8 mouse cellular contexts compared by ENCODE assay signal in genomic region chr5:140292152-140292551, GRCm38 (mm10). TPM values are rescaled to one million over a fixed set of nuclear protein-coding genes. Genes with fewer than 3 reads are reported as not detected.
DNase-seq lines count a peak whose midpoint lies in the region; ATAC-seq and TF ChIP-seq lines count a peak whose summit lies in the region.

No protein-coding gene starts in this region.

- H3K27me3 ChIP-seq in intestine, postnatal 0 days (replicated peaks; ENCODE audit: control insufficient read depth, insufficient read depth, low read length), result no peaks in the 10 kb centered on the region
- no peaks in the 10 kb centered on the region for H3K27me3 ChIP-seq in intestine, embryonic 15.5 days (replicated peaks)
- no peaks in the 10 kb centered on the region for H3K27me3 ChIP-seq in forebrain, embryonic 12.5 days
- H3K27me3 ChIP-seq in hindbrain, embryonic 16.5 days (replicated peaks; ENCODE audit: control insufficient read depth, insufficient read depth, low read length), result no peaks in the 10 kb centered on the region
- H3K27me3 ChIP-seq in splenic B cell, adult 2 months (ENCODE audit: control insufficient read depth, insufficient read depth, low read length, poor library complexity, severe bottlenecking), result no peaks in the 10 kb centered on the region

- intact Hi-C loops in left cerebral cortex, postnatal 10 days (cut with DNase I), result loop anchor here (2.0 to 5.0 kb wide), 3 partner anchors 93 to 455 kb away; partner anchors contain the start of gene Elfn1

- H3K4me1 ChIP-seq in intestine, postnatal 0 days (replicated peaks; ENCODE audit: control insufficient read depth, insufficient read depth, low read length), result no peaks in the 10 kb centered on the region
- no peaks in the 10 kb centered on the region for H3K4me1 ChIP-seq in intestine, embryonic 15.5 days (replicated peaks)
- H3K4me1 ChIP-seq in forebrain, embryonic 12.5 days, result no peaks in the 10 kb centered on the region
- no peaks in the 10 kb centered on the region for H3K4me1 ChIP-seq in hindbrain, embryonic 16.5 days (ENCODE audit: control insufficient read depth, insufficient read depth, low read depth, low read length)

- no peaks in the 10 kb centered on the region for H3K9me3 ChIP-seq in intestine, postnatal 0 days (ENCODE audit: control insufficient read depth)
- no peaks in the 10 kb centered on the region for H3K9me3 ChIP-seq in intestine, embryonic 15.5 days
- no peaks in the 10 kb centered on the region for H3K9me3 ChIP-seq in forebrain, embryonic 12.5 days
- no peaks in the 10 kb centered on the region for H3K9me3 ChIP-seq in hindbrain, embryonic 16.5 days (ENCODE audit: control insufficient read depth, low read length)

- 97% methylated on average over 1 of the region's 1 CpGs for WGBS in intestine, postnatal 0 days
- 79% methylated on average over 1 of the region's 1 CpGs for WGBS in intestine, embryonic 15.5 days
- 96% methylated on average over 1 of the region's 1 CpGs for WGBS in forebrain, embryonic 12.5 days
- WGBS in hindbrain, embryonic 16.5 days, result 85% methylated on average over 1 of the region's 1 CpGs

- no peak for ATAC-seq in intestine, postnatal 0 days
- ATAC-seq in intestine, embryonic 15.5 days, result no peak
- peak; percentile 51; the same call in 1 of the 2 replicates for ATAC-seq in forebrain, embryonic 12.5 days (ENCODE audit: low FRiP score)
- peak; percentile 76 for ATAC-seq in hindbrain, embryonic 16.5 days
- ATAC-seq in monocyte, adult 5-6 weeks (replicated peaks; ENCODE audit: insufficient number of reproducible peaks, low FRiP score, low TSS enrichment, poor library complexity, severe bottlenecking), result peak; percentile 44; the same call in 1 of the 2 replicates

- no peak overlapping the region for H3K27ac ChIP-seq in intestine, postnatal 0 days (ENCODE audit: low read depth, low read length)
- H3K27ac ChIP-seq in intestine, embryonic 15.5 days, result no peak overlapping the region
- no peak overlapping the region for H3K27ac ChIP-seq in forebrain, embryonic 12.5 days
- no peak overlapping the region for H3K27ac ChIP-seq in hindbrain, embryonic 16.5 days (ENCODE audit: low read depth, low read length)

- peak; percentile 90 for DNase-seq in brain, adult 2 months (ENCODE audit: low read depth, low spot score)
- DNase-seq in left cerebral cortex, postnatal 10 days (ENCODE audit: extremely low spot score in 1 of 2, low spot score in 2 of 2), result peak; percentile 51 to 57
- peak; percentile 78 for DNase-seq in splenic B cell, adult 2 months (ENCODE audit: low read depth, low spot score)

- no peak overlapping the region for H3K9ac ChIP-seq in intestine, postnatal 0 days (ENCODE audit: low read depth, low read length)
- no peak overlapping the region for H3K9ac ChIP-seq in intestine, embryonic 15.5 days
- no peak overlapping the region for H3K9ac ChIP-seq in forebrain, embryonic 12.5 days
- H3K9ac ChIP-seq in hindbrain, embryonic 16.5 days (ENCODE audit: low read depth, low read length), result no peak overlapping the region

- no peak overlapping the region for H3K4me2 ChIP-seq in intestine, postnatal 0 days (replicated peaks; ENCODE audit: low read depth)
- no peak overlapping the region for H3K4me2 ChIP-seq in intestine, embryonic 15.5 days (replicated peaks)
- no peak overlapping the region for H3K4me2 ChIP-seq in forebrain, embryonic 12.5 days
- no peak overlapping the region for H3K4me2 ChIP-seq in hindbrain, embryonic 16.5 days (ENCODE audit: low read length)

- H3K36me3 ChIP-seq in intestine, postnatal 0 days (ENCODE audit: control insufficient read depth, insufficient read depth), result peaks cover 51% of the 10 kb centered on the region
- H3K36me3 ChIP-seq in intestine, embryonic 15.5 days, result peaks cover 27% of the 10 kb centered on the region; the same call in 1 of the 2 replicates
- peaks cover 64% of the 10 kb centered on the region for H3K36me3 ChIP-seq in forebrain, embryonic 12.5 days (replicated peaks)
- peaks cover 4% of the 10 kb centered on the region; the same call in 1 of the 2 replicates for H3K36me3 ChIP-seq in hindbrain, embryonic 16.5 days (ENCODE audit: control insufficient read depth, insufficient read depth, low read length)
- peaks cover 3% of the 10 kb centered on the region; the same call in 1 of the 2 replicates for H3K36me3 ChIP-seq in splenic B cell, adult 2 months (ENCODE audit: control insufficient read depth, insufficient read depth, low read length, poor library complexity, severe bottlenecking)

- H3K4me3 ChIP-seq in intestine, postnatal 0 days (ENCODE audit: low read depth, low read length), result no peak overlapping the region
- no peak overlapping the region for H3K4me3 ChIP-seq in intestine, embryonic 15.5 days (replicated peaks)
- H3K4me3 ChIP-seq in forebrain, embryonic 12.5 days (replicated peaks), result no peak overlapping the region
- H3K4me3 ChIP-seq in hindbrain, embryonic 16.5 days (ENCODE audit: low read length), result no peak overlapping the region

- peak; percentile 93 for TF ChIP-seq CTCF in intestine, postnatal 0 days (IDR thresholded peaks at IDR 0.05; ENCODE audit: low read depth)

RNA-seq across cellular contexts. Expression of gene Mad1l1, which starts 29.2 kb away (rescaled TPM):
- 10.3 and 11.1 TPM in 2 replicates for polyA plus RNA-seq in intestine, postnatal 0 days (2015; fragmentation: Nextera tagmentation; extraction: Ambion mirVana)
- polyA plus RNA-seq in intestine, embryonic 15.5 days (2015; fragmentation: Nextera tagmentation; extraction: Ambion mirVana), result 34.7 and 38.0 TPM in 2 replicates
- 46.4 and 49.7 TPM in 2 replicates for polyA plus RNA-seq in forebrain, embryonic 12.5 days (2016; fragmentation: Nextera tagmentation; extraction: Ambion mirVana)
- 32.2 and 32.5 TPM in 2 replicates for polyA plus RNA-seq in hindbrain, embryonic 16.5 days (2015; fragmentation: Nextera tagmentation; extraction: Ambion mirVana)
- 10 to 100 TPM; 23.8 to 24.4 TPM for total RNA-seq in left cerebral cortex, postnatal 10 days (2021)
- total RNA-seq in monocyte, adult 5-6 weeks (2017), result 38.6 to 53.6 TPM (median 41.6 TPM) in 3 replicates

RNA-seq across cellular contexts. Expression of gene Nudt1, which starts 29.3 kb away (rescaled TPM):
- 28.9 and 34.7 TPM in 2 replicates for polyA plus RNA-seq in intestine, postnatal 0 days (2015; fragmentation: Nextera tagmentation; extraction: Ambion mirVana)
- 48.5 and 52.5 TPM in 2 replicates for polyA plus RNA-seq in intestine, embryonic 15.5 days (2015; fragmentation: Nextera tagmentation; extraction: Ambion mirVana)
- 36.2 and 41.7 TPM in 2 replicates for polyA plus RNA-seq in forebrain, embryonic 12.5 days (2016; fragmentation: Nextera tagmentation; extraction: Ambion mirVana)
- polyA plus RNA-seq in hindbrain, embryonic 16.5 days (2015; fragmentation: Nextera tagmentation; extraction: Ambion mirVana), result 21.5 and 27.0 TPM in 2 replicates
- 1 to 10 TPM; 7.2 to 7.9 TPM for total RNA-seq in left cerebral cortex, postnatal 10 days (2021)
- 12.6 to 15.8 TPM (median 14.0 TPM) in 3 replicates for total RNA-seq in monocyte, adult 5-6 weeks (2017)

RNA-seq across cellular contexts. Expression of gene Mrm2, which starts 39.5 kb away (rescaled TPM):
- 11.2 and 13.7 TPM in 2 replicates for polyA plus RNA-seq in intestine, postnatal 0 days (2015; fragmentation: Nextera tagmentation; extraction: Ambion mirVana)
- 19.0 and 19.7 TPM in 2 replicates for polyA plus RNA-seq in intestine, embryonic 15.5 days (2015; fragmentation: Nextera tagmentation; extraction: Ambion mirVana)
- 18.5 and 19.6 TPM in 2 replicates for polyA plus RNA-seq in forebrain, embryonic 12.5 days (2016; fragmentation: Nextera tagmentation; extraction: Ambion mirVana)
- 22.5 and 23.3 TPM in 2 replicates for polyA plus RNA-seq in hindbrain, embryonic 16.5 days (2015; fragmentation: Nextera tagmentation; extraction: Ambion mirVana)
- 10 to 100 TPM in 1 of 2 experiments, 1 to 10 TPM in 1; 9.6 to 10.2 TPM for total RNA-seq in left cerebral cortex, postnatal 10 days (2021)
- total RNA-seq in monocyte, adult 5-6 weeks (2017), result 0.57 to 3.1 TPM (median 1.9 TPM) in 3 replicates

Comparison
In these comparisons a context has a peak if more than half of its experiments do, and no peak if none do; other contexts are left out.
1. ATAC-seq: peak in forebrain, embryonic 12.5 days (single experiment), hindbrain, embryonic 16.5 days (single experiment) and monocyte, adult 5-6 weeks (single experiment); none in intestine, postnatal 0 days (single experiment) and intestine, embryonic 15.5 days (single experiment).
2. Peak in every context shown above with its lines, with median percentiles within 50 percentile points of each other: DNase-seq.